Mouse (Mus musculus): ENCODE data around the gene Chil3. TPM values are rescaled to one million over a fixed set of nuclear protein-coding genes. Genes with fewer than 3 reads are reported as not detected.

Gene Chil3
- 0.31 and 0.76 TPM in 2 replicates for polyA plus RNA-seq (2015; fragmentation: Nextera tagmentation; extraction: Ambion mirVana)

DNA sequence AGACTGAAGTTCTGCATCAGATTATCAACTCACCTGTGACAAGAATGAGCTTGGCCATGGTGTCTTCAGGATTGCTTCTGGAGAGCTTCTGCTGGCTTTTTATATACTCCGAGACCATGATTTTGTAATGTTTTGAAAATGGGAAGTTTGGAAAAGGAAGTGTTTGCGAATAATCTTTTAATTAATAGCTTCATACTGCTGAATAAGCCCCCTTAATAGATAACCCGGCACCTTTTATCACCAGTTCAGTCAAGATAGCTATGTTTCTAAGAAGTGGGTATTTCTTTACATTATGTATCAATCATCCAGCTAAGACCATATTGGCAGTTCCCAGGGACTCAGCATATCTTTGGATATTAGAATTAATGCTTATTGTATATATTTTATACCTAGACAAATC is at the start of gene Chil3:
Gene Chil3 (minus strand): TSS at position 101 of the 400 bp plus-strand sequence.

DNA sequence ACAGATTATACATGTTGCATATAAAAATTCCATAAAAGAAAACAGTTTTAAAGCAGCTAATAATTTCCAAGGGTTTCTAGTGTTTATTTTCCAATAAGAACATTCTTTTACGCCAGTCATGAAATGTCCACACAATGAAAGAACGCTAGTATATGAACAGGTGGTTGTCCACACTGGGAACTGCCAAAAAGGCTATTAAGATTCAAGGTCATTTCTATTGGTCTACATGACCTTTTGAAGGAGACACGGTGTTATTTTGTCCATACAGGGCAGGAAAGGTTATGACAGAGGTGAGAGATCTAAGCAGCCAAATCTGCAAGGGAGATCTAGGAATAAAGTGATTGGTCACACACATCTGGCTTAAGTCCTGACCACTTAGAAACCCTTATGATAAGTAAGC is 54.4 kb downstream of the Chil3 start, which contains the start of gene Chia1:
Gene Chia1 (plus strand): TSS at position 301 of the 400 bp plus-strand sequence.

Other genes with a start within 250 kb of the Chil3 start
- gene I830077J02Rik, start 234.9 kb downstream of the Chil3 start, polyA plus RNA-seq (2015; fragmentation: Nextera tagmentation; extraction: Ambion mirVana): 0.37 and 0.91 TPM in 2 replicates
- 69.8 and 71.3 TPM in 2 replicates for gene Wdr77, start 208.2 kb downstream of the Chil3 start, polyA plus RNA-seq (2015; fragmentation: Nextera tagmentation; extraction: Ambion mirVana)
- 363 and 394 TPM in 2 replicates for gene Atp5f1, start 207.5 kb downstream of the Chil3 start, polyA plus RNA-seq (2015; fragmentation: Nextera tagmentation; extraction: Ambion mirVana)
- 0.30 and 0.58 TPM in 2 replicates for gene Ovgp1, start 193.9 kb downstream of the Chil3 start, polyA plus RNA-seq (2015; fragmentation: Nextera tagmentation; extraction: Ambion mirVana)
- gene Pifo, start 152.9 kb downstream of the Chil3 start, polyA plus RNA-seq (2015; fragmentation: Nextera tagmentation; extraction: Ambion mirVana): not detected in 2 replicates
- gene Chil5, start 134.8 kb downstream of the Chil3 start, polyA plus RNA-seq (2015; fragmentation: Nextera tagmentation; extraction: Ambion mirVana): 0.17 and 0.39 TPM in 2 replicates
- not detected in 2 replicates for gene Chia1, start 54.3 kb downstream of the Chil3 start, polyA plus RNA-seq (2015; fragmentation: Nextera tagmentation; extraction: Ambion mirVana)
- gene Chil4, start 51.9 kb upstream of the Chil3 start, polyA plus RNA-seq (2015; fragmentation: Nextera tagmentation; extraction: Ambion mirVana): not detected in 2 replicates
- gene Chil6, start 238.6 kb upstream of the Chil3 start, polyA plus RNA-seq (2015; fragmentation: Nextera tagmentation; extraction: Ambion mirVana): not detected in 2 replicates

Measured in urinary bladder, postnatal 0 days (tissue).